Mouse (Mus musculus) embryonic fibroblast, embryonic 13.5 days (primary cell): ENCODE results near the gene As3mt. TPM values are rescaled to one million over a fixed set of nuclear protein-coding genes. Genes with fewer than 3 reads are reported as not detected.

ENCODE experiments used
- H3K27ac ChIP-seq: 2 replicates; pipeline ENCODE4 v1.5.1; 2012; ENCODE audit warnings: low read length, control low read depth, inconsistent platforms; ENCODE audit not compliant: insufficient read depth
- H3K4me1 ChIP-seq: 2 replicates; pipeline ENCODE4 v1.6.1; 2011; ENCODE audit warnings: low read length; ENCODE audit not compliant: control insufficient read depth, insufficient read depth
- H3K4me3 ChIP-seq: 2 replicates; pipeline ENCODE4 v1.5.1; 2011; ENCODE audit warnings: mild to moderate bottlenecking, control low read depth, low read length; ENCODE audit not compliant: insufficient read depth
- CTCF ChIP-seq: IDR thresholded peaks from 2 replicates; pipeline ENCODE4 v1.5.1; 2011; ENCODE audit warnings: mild to moderate bottlenecking, control low read depth, low read length, moderate library complexity, borderline replicate concordance; ENCODE audit not compliant: insufficient read depth
- POLR2A ChIP-seq: IDR thresholded peaks from 2 replicates; pipeline ENCODE4 v1.6.1; 2011; ENCODE audit warnings: low read depth, mild to moderate bottlenecking, control low read depth, low read length, moderate library complexity
- polyA plus RNA-seq: library from polyadenylated mRNA; stranded (reverse); fragments of >200 nt; gene quantifications from 2 replicates; pipeline ENCODE4 v1.2.4, GENCODE M21; 2011; ENCODE audit warnings: low read depth; ENCODE audit not compliant: missing spikeins, insufficient read length

As3mt gene
- polyA plus RNA-seq, 1 experiment, result 5.6 TPM

- no peaks in the 10 kb centered on the region for H3K4me1 ChIP-seq
- no peak within 1 kb of the TSS for H3K27ac ChIP-seq
- H3K4me3 ChIP-seq, result no peak within 1 kb of the TSS
Measured at GRCm38 (mm10) chr19:46672766-46673418, 34.4 kb upstream of the As3mt start, which contains the start of gene Cyp17a1. Cyp17a1 (minus strand) TSS chr19:46673172.

DNA sequence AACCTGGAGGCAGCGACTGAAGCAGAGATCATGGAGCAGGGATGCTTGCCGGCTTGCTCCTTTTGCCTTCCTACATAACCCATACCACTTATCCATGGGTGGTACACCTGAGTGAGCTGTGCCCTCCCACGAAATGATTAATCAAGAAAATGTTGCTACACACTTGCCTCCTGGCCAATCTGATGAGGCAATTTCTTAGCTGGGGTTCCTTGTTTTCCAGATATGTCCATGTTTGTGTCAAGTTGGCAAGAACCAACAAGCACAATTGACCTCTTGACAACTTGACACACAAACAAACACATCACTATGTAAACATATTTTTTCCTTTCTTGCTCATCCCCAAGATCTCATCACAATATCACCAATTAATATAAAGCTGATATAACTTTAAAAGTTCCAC, 31.6 kb upstream of the As3mt start:
- H3K4me1 ChIP-seq, result no peaks in the 10 kb centered on the region
- TF ChIP-seq POLR2A (no peak), CTCF (no peak)

More at GRCm38 (mm10) chr19:46672766-46673418, 34.4 kb upstream of the As3mt start, which contains the start of gene Cyp17a1:
- TF ChIP-seq CTCF (no peak), POLR2A (no peak)

DNA sequence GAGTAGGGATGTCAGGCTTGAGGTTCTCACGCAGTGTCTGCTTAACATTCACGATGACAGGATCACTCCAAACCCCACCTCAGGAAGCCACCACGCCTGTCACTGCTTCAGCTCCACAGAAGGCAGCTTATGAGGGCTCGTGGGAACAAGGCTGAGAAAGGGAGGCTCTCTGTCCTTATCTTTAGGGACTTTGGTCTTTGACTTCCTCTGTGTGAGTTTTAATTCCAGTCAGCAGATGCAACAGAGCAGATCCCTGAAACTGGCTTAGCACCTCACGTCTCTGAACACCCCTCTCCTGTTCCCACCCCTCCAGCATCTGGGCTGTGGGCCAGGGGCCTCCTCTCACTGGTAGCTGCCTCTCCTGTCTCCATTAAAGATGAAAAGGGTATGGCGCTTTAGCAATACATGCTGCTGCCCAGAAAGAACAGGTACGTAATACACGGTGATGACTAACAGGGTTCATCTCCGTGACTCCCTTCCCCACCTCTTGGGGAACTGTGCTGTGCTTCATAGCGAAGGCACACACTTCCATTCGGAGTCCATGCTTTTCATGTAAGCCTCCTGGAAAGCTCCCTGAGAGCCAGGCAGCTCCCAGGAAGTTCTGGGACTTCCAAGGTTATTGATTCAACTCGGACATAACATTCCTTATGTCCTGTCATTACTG, 27.4 kb upstream of the As3mt start:
- no peaks in the 10 kb centered on the region for H3K4me1 ChIP-seq
- no peak overlapping the region for H3K4me3 ChIP-seq
- TF ChIP-seq POLR2A (no peak), CTCF (no peak)
- no peak overlapping the region for H3K27ac ChIP-seq

More for the DNA sequence above, 31.6 kb upstream of the As3mt start:
- Histone ChIP-seq H3K4me3 (no peak overlapping the region), H3K27ac (no peak overlapping the region)

DNA sequence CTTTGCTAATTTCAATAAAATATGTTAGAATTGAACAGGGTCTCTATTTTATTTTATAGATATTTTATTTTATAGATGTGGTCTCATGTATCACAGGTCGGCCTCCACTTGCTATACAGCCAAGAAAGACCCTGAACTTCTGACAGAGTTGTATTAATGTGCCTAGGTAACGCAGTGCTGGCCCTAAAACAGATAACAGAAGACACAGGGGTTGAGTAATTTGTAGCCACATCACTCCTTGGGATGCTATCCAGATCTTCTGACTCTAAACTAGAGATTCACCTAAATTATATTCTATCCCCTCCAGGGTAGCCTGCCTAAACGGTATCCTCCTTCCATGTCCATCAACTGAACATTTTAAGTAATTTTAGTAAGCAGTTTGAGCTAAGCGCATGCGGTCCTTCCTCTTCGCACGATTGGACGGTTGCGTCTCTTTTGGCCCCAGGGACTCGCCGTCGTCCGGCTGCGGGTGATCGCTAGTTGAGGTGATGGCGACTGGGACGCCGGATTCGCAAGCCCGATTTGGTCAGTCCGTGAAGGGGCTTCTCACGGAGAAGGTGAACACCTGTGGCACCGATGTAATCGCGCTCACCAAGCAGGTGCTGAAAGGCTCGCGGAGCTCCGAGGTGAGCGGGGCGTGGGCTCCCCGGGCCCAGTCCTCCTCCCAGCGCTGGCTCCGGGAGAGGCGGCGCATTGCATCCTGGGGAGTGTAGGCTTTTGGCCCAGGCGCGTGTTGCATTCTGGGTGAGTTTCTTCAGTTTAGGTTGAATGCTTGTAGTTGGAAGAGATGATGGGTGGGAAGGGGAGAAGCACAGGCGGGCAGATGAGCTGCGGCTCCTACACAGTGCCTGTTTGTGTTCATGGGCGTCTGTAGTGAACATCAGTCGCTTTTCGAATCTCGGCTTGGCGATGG, 17.5 kb upstream of the As3mt start, which contains the start of gene Borcs7:
Gene Borcs7 (plus strand): TSS at position 447 of the 913 bp plus-strand sequence.
- Histone ChIP-seq H3K27ac (no peak within 1 kb of the TSS), H3K4me3 (peak within 1 kb of the TSS; percentile 55), H3K4me1 (no peaks in the 10 kb centered on the region; the same call in 1 of the 2 replicates)
- TF ChIP-seq POLR2A (peak; percentile 74), CTCF (no peak)

- 0 out of 2 replicates have a peak, but pooled peaks have one; percentile 17 for TF ChIP-seq POLR2A
- TF ChIP-seq CTCF, result no peak
- no peak overlapping the region for H3K27ac ChIP-seq
- H3K4me1 ChIP-seq, result no peaks in the 10 kb centered on the region; the same call in 1 of the 2 replicates
- H3K4me3 ChIP-seq, result peak overlapping the region; percentile 55
Measured at GRCm38 (mm10) chr19:46690387-46690786, 16.9 kb upstream of the As3mt start.

GRCm38 (mm10) chr19:46691078-46691477, 16.2 kb upstream of the As3mt start:
- Histone ChIP-seq H3K27ac (no peak overlapping the region), H3K4me1 (no peaks in the 10 kb centered on the region; the same call in 1 of the 2 replicates), H3K4me3 (no peak overlapping the region)
- TF ChIP-seq CTCF (no peak), POLR2A (no peak)

- no peak overlapping the region for H3K4me3 ChIP-seq
- no peaks in the 10 kb centered on the region; the same call in 1 of the 2 replicates for H3K4me1 ChIP-seq
- TF ChIP-seq POLR2A (no peak), CTCF (no peak)
- no peak overlapping the region for H3K27ac ChIP-seq
Measured at GRCm38 (mm10) chr19:46693146-46693545, 14.1 kb upstream of the As3mt start.

- Histone ChIP-seq H3K4me1 (no peaks in the 10 kb centered on the region), H3K27ac (no peak overlapping the region), H3K4me3 (no peak overlapping the region)
- TF ChIP-seq CTCF (no peak), POLR2A (no peak)
Measured at GRCm38 (mm10) chr19:46696482-46696881, 10.8 kb upstream of the As3mt start.

GRCm38 (mm10) chr19:46696943-46697342, 10.3 kb upstream of the As3mt start:
- TF ChIP-seq CTCF, result no peak
- no peak for TF ChIP-seq POLR2A
- no peak overlapping the region for H3K27ac ChIP-seq
- H3K4me3 ChIP-seq, result no peak overlapping the region
- no peaks in the 10 kb centered on the region for H3K4me1 ChIP-seq
